Mouse (Mus musculus) embryonic fibroblast, embryonic 13.5 days (primary cell): ENCODE data around the gene Adnp.

Source experiments
- CTCF ChIP-seq: IDR thresholded peaks from 2 replicates; pipeline ENCODE4 v1.5.1; 2011; ENCODE audit warnings: mild to moderate bottlenecking, control low read depth, low read length, moderate library complexity, borderline replicate concordance; ENCODE audit not compliant: insufficient read depth
- POLR2A ChIP-seq: IDR thresholded peaks from 2 replicates; pipeline ENCODE4 v1.6.1; 2011; ENCODE audit warnings: low read depth, mild to moderate bottlenecking, control low read depth, low read length, moderate library complexity

GRCm38 (mm10) chr2:168198421-168198820, 8.5 kb downstream of the Adnp start:
- TF ChIP-seq CTCF (no peak), POLR2A (no peak)
